Mouse (Mus musculus): ENCODE measurements around the gene Hoxd3. TPM values are rescaled to one million over a fixed set of nuclear protein-coding genes. Genes with fewer than 3 reads are reported as not detected.

The Hoxd3 gene
- total RNA-seq, 2 experiments from 2014 or later: not detected

- no peak for DNase-seq (ENCODE audit: extremely low spot score in 1 of 2, low spot score in 2 of 2)
- intact Hi-C loops (cut with DNase I): loop anchor here (5.0 kb wide), 1 partner anchor 33 kb away; the partner anchor contains the start of gene Evx2
Measured at GRCm38 (mm10) chr2:74690338-74690716, 21.4 kb upstream of the Hoxd3 start.

- intact Hi-C loops (cut with DNase I): loop anchor here (5.0 kb wide), 1 partner anchor 34 kb away; the partner anchor contains the start of gene Evx2
- no peak for DNase-seq (ENCODE audit: extremely low spot score in 1 of 2, low spot score in 2 of 2)
Measured at GRCm38 (mm10) chr2:74691022-74691951, 20.4 kb upstream of the Hoxd3 start, which contains the start of gene Hoxd10. Gene Hoxd10 (plus strand): TSS chr2:74691924.

GRCm38 (mm10) chr2:74691995-74692807 lies 19.5 kb upstream of the Hoxd3 start:
- intact Hi-C loops (cut with DNase I): loop anchor here (5.0 kb wide), 1 partner anchor 35 kb away; the partner anchor contains the start of gene Evx2
- DNase-seq (ENCODE audit: extremely low spot score in 1 of 2, low spot score in 2 of 2): no peak

DNA sequence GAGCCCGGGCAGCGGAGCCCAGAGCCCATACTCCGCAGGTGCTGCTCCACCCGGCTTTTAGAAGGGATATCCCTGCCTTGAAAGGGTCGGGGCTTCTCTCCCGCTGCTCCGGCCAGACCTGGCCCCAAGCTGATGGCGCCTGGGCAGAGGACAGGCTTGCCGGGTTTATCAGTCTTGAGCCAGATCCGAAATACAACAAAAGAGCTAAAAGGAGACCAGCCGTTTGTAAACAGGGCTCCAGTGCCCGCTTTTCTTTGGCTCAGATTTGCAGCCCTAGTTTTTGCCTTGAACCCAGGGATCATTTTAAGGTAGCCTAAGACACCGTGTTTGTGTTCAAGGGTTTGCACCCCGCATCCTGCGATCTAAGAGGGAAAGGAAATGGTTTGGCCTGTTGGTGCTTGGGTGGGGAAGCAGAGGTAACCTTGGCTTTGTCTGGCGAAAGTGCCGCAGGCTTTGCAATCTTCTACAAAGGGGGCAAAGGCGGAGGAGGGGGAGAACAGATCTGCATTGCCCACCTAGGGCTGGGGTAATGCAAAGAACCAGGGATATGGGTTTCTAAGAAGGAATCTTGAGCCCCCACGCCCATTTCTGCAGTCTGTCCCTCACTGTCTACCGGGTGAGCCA lies 18.8 kb upstream of the Hoxd3 start:
- DNase-seq (ENCODE audit: extremely low spot score in 1 of 2, low spot score in 2 of 2): no peak
- intact Hi-C loops (cut with DNase I): loop anchor here (5.0 kb wide), 1 partner anchor 36 kb away; the partner anchor contains the start of gene Evx2

- intact Hi-C loops (cut with DNase I): loop anchor here (5.0 kb wide), 1 partner anchor 36 kb away; the partner anchor contains the start of gene Evx2
- no peak for DNase-seq (ENCODE audit: extremely low spot score in 1 of 2, low spot score in 2 of 2)
Measured at GRCm38 (mm10) chr2:74693432-74693827, 18.3 kb upstream of the Hoxd3 start.

- no peak for DNase-seq (ENCODE audit: extremely low spot score in 1 of 2, low spot score in 2 of 2)
- intact Hi-C loops (cut with DNase I): loop anchor here (5.0 kb wide), 1 partner anchor 37 kb away; the partner anchor contains the start of gene Evx2
Measured at GRCm38 (mm10) chr2:74694066-74694465, 17.7 kb upstream of the Hoxd3 start.

DNA sequence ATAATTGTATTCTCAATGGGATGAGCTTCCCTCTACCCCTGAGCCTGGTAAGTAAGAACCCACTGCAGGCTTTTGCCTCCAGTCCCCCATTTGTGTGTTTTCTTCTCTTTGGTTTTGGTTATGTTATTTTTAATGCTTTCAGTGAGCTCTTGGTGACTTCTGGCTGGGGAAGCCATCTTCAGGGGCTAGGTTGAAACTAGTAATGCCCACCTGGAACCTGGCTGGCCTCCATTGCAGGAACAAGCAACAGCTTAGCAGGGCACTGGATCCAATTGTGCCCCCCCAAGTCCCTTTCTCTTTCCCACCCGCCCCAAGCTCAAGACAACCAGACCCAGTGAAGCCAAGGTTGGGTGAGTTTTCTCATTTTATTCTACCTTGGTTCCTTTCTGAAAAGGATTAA lies 16.3 kb upstream of the Hoxd3 start:
- DNase-seq (ENCODE audit: extremely low spot score in 1 of 2, low spot score in 2 of 2): no peak
- intact Hi-C loops (cut with DNase I): no loop called here

DNA sequence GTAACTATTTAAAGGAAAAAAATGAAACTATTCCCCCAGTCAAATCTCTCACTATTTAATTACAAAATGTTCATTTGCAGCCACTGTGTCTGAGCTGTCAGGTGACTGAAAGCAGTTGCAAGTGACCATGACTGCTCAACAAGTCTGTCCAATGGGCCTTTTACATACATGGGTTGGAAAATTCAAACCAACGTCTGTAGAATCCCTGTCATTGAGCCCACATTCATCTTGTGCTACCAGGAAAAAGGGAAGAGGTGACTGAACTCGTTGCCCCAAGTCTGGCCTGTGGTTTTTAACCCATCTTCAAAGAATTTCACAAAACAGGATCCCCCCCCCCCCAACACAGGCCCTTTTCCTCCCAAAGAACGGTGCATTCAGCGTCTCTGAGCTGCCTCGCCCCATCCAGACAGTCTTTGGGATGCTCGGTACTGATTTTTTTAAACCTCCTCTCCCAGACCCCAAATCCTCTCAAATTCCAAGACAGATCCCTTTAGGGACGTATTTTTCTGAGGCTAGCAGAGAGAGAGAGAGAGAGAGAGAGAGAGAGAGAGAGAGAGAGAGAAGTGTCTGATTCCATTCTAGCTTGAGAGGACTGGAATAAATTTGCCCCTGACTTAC lies 15.8 kb upstream of the Hoxd3 start:
- DNase-seq (ENCODE audit: extremely low spot score in 1 of 2, low spot score in 2 of 2): no peak

GRCm38 (mm10) chr2:74696442-74697335 lies 15.0 kb upstream of the Hoxd3 start:
- intact Hi-C loops (cut with DNase I): no loop called here
- no peak for DNase-seq (ENCODE audit: extremely low spot score in 1 of 2, low spot score in 2 of 2)

More for the DNA sequence above, 15.8 kb upstream of the Hoxd3 start:
- intact Hi-C loops (cut with DNase I): no loop called here

DNA sequence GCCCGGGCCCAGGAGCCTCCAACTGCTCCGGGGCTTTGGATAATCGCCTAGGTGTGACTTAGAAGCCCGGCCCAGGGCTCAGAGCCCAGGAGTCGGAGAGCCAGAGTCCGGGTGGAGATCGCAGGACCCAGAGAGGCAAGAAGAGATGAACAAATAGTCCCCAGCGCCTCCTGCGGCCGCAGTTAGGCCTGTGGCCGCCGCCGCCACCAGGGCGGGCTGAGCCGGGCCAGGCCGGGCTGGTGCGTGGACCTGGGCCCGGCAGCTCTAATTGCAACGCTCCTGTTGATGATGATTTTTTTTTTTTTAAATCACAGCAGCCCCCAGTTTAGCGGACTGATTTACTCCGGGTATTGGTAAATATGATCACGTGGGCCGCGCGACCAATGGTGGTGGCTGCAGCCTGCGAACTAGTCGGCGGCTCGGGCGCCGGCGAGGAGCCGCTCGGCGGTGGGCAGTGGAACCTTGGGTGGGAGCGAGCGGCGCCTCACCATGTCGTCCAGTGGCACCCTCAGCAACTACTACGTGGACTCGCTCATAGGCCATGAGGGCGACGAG lies 14.1 kb upstream of the Hoxd3 start, which contains the start of gene Hoxd9:
Gene Hoxd9, plus strand, starts transcription at position 161 of the 555 bp plus-strand sequence.
- DNase-seq (ENCODE audit: extremely low spot score in 1 of 2, low spot score in 2 of 2): no peak
- intact Hi-C loops (cut with DNase I): no loop called here

DNA sequence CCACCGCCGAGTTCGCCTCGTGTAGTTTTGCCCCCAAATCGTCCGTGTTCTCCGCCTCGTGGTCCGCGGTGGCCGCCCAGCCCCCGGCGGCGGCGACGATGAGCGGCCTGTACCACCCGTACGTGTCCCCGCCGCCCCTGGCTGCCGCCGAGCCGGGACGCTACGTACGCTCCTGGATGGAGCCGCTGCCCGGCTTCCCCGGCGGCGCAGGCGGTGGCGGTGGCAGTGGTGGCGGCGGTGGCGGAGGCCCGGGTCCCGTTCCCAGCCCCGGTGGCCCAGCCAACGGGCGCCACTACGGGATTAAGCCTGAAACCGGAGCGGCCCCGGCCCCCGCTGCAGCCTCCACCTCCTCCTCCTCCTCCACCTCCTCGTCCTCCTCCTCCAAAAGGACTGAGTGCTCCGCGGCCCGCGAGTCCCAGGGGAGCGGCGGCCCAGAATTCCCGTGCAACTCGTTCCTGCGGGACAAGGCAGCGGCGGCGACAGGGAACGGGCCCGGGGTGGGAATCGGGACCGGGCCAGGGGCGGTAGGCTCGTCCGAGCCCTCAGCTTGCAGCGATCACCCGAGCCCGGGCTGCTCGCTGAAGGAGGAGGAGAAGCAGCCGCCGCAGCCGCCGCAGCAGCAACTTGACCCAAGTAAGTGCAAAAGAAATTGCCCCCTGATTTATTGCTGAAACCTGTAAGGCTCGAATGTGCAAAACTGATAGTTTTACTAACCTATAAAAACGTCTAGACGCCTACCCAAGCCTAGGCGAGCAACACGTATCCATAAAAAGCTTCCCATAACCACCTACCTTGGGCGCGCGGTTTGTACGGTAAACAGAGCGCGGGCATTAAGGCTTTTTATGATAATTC lies 13.3 kb upstream of the Hoxd3 start:
- intact Hi-C loops (cut with DNase I): no loop called here
- no peak for DNase-seq (ENCODE audit: extremely low spot score in 1 of 2, low spot score in 2 of 2)

DNA sequence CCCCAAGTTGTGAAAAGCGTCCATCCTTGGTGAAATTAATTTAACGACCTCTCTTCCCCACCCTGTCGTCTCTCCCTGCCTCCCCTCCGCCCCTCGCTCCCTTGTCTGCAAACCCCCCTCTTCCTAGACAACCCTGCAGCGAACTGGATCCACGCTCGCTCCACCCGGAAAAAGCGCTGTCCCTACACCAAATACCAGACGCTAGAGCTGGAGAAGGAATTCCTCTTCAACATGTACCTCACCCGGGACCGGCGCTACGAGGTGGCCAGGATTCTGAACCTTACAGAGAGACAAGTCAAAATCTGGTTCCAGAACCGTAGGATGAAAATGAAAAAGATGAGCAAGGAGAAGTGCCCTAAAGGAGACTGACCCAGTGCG lies 12.7 kb upstream of the Hoxd3 start:
- intact Hi-C loops (cut with DNase I): no loop called here
- no peak for DNase-seq (ENCODE audit: extremely low spot score in 1 of 2, low spot score in 2 of 2)

DNA sequence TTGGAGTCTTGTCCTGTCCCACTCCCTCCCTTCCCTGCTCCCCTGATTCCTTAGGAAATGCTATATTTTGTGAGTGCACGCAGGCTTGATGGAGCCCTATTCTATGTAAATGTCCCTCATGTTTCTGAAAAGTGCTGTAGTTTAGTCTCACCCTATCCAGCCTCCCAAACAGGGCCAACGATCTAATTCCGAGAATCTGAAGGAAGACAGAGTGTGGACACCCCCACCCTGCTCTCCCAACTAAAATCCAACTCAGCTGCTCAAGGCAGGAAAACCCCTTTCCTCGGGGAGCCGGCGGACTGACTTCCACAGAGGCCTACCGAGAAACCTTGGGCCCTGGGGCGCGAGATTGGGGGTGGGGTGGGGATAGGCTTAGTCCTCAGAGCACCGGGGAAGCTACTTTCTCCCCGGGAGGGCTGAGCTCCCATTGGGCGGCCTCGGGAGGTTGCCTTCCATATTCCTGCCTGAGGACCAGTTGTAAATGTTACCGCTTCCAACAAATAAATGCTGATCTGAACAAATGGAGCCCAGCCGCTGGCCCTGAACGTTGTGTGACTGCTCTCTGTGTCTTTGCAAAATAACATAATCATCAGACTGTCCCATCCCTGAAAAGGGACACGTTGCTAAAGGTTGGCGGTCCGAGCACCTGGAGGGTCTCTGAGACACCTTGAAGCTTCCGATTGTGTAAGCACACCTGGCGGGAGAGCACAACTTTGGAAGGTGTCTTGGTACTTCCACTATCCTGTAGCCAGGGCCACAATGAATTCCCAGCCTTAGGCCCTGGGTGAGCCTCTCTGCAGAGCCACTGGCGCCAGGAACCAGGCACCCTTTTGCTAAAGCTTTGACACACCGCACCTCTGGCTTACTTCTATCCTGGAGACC lies 11.8 kb upstream of the Hoxd3 start:
- intact Hi-C loops (cut with DNase I): loop anchor here (5.0 to 10.0 kb wide), 3 partner anchors 437 to 725 kb away; no protein-coding TSS in a partner anchor
- no peak for DNase-seq (ENCODE audit: extremely low spot score in 1 of 2, low spot score in 2 of 2)

- intact Hi-C loops (cut with DNase I): loop anchor here (5.0 to 10.0 kb wide), 3 partner anchors 437 to 724 kb away; no protein-coding TSS in a partner anchor
- DNase-seq (ENCODE audit: extremely low spot score in 1 of 2, low spot score in 2 of 2): no peak
Measured at GRCm38 (mm10) chr2:74700546-74701112, 11.1 kb upstream of the Hoxd3 start.

Data from left cerebral cortex, postnatal 10 days (tissue).